Mouse (Mus musculus): ENCODE data around the gene Hmx1. TPM values are rescaled to one million over a fixed set of nuclear protein-coding genes. Genes with fewer than 3 reads are reported as not detected.

The Hmx1 gene
- polyA plus RNA-seq, 2 experiments = not detected

GRCm38 (mm10) chr5:35397642-35398309 lies 8.9 kb downstream of the Hmx1 start:
- Histone ChIP-seq H3K27ac (no peak overlapping the region), H3K4me1 (replicated peaks; ENCODE audit: control insufficient read depth in 2 of 2, insufficient read depth in 2 of 2, low read length in 1 of 2) (no peaks in the 10 kb centered on the region), H3K4me3 (ENCODE audit: insufficient read depth in 1 of 2, low read depth in 2 of 2, low read length in 2 of 2) (no peak overlapping the region), H3K36me3 (replicated peaks; ENCODE audit: control insufficient read depth, insufficient read depth, low read depth) (no peaks in the 10 kb centered on the region), H3K9me3 (ENCODE audit: control insufficient read depth, low read length) (no peaks in the 10 kb centered on the region), H3K9ac (replicated peaks) (no peak overlapping the region), H3K4me2 (ENCODE audit: low read depth) (no peak overlapping the region), H3K27me3 (ENCODE audit: control insufficient read depth, insufficient read depth, low read length) (peaks cover 89% of the 10 kb centered on the region)
- DNase-seq (ENCODE audit: low read depth in 3 of 3, low spot score in 3 of 3) (no peak), ATAC-seq (ENCODE audit: insufficient read depth) (no peak)
- no peak for TF ChIP-seq EP300 (IDR thresholded peaks at IDR 0.05; ENCODE audit: low read depth)
- no peak for TF ChIP-seq CTCF (IDR thresholded peaks at IDR 0.05; ENCODE audit: low read depth)
- 2% methylated on average over 51 of the region's 52 CpGs for WGBS (ENCODE audit: insufficient replicate concordance)

- WGBS (ENCODE audit: insufficient replicate concordance) = 3% methylated on average over 14 of the region's 14 CpGs
- Histone ChIP-seq H3K4me2 (ENCODE audit: low read depth) (no peak overlapping the region), H3K9ac (replicated peaks) (no peak overlapping the region), H3K36me3 (replicated peaks; ENCODE audit: control insufficient read depth, insufficient read depth, low read depth) (no peaks in the 10 kb centered on the region), H3K4me1 (replicated peaks; ENCODE audit: control insufficient read depth in 2 of 2, insufficient read depth in 2 of 2, low read length in 1 of 2) (no peaks in the 10 kb centered on the region), H3K27ac (no peak overlapping the region), H3K4me3 (ENCODE audit: insufficient read depth in 1 of 2, low read depth in 2 of 2, low read length in 2 of 2) (no peak overlapping the region), H3K9me3 (ENCODE audit: control insufficient read depth, low read length) (no peaks in the 10 kb centered on the region), H3K27me3 (ENCODE audit: control insufficient read depth, insufficient read depth, low read length) (peaks cover 84% of the 10 kb centered on the region)
- DNase-seq (ENCODE audit: low read depth in 3 of 3, low spot score in 3 of 3) (no peak), ATAC-seq (ENCODE audit: insufficient read depth) (no peak)
- no peak for TF ChIP-seq EP300 (IDR thresholded peaks at IDR 0.05; ENCODE audit: low read depth)
- no peak for TF ChIP-seq CTCF (IDR thresholded peaks at IDR 0.05; ENCODE audit: low read depth)
These were observed 9.5 kb downstream of the Hmx1 start for GRCm38 (mm10) chr5:35398310-35398910.

GRCm38 (mm10) chr5:35399061-35399460 lies 10.2 kb downstream of the Hmx1 start:
- no peak for ATAC-seq (ENCODE audit: insufficient read depth)
- Histone ChIP-seq H3K27ac (no peak overlapping the region), H3K9me3 (ENCODE audit: control insufficient read depth, low read length) (no peaks in the 10 kb centered on the region), H3K4me1 (replicated peaks; ENCODE audit: control insufficient read depth in 2 of 2, insufficient read depth in 2 of 2, low read length in 1 of 2) (no peaks in the 10 kb centered on the region), H3K4me3 (ENCODE audit: insufficient read depth in 1 of 2, low read depth in 2 of 2, low read length in 2 of 2) (no peak overlapping the region), H3K27me3 (ENCODE audit: control insufficient read depth, insufficient read depth, low read length) (peaks cover 80% of the 10 kb centered on the region), H3K9ac (replicated peaks) (no peak overlapping the region), H3K36me3 (replicated peaks; ENCODE audit: control insufficient read depth, insufficient read depth, low read depth) (no peaks in the 10 kb centered on the region), H3K4me2 (ENCODE audit: low read depth) (no peak overlapping the region)
- DNase-seq (ENCODE audit: low read depth in 3 of 3, low spot score in 3 of 3) = no peak
- TF ChIP-seq EP300 (IDR thresholded peaks at IDR 0.05; ENCODE audit: low read depth) = no peak
- no peak for TF ChIP-seq CTCF (IDR thresholded peaks at IDR 0.05; ENCODE audit: low read depth)
- WGBS (ENCODE audit: insufficient replicate concordance) = 4% methylated on average over 7 of the region's 7 CpGs

- Histone ChIP-seq H3K9ac (replicated peaks) (no peak overlapping the region), H3K4me2 (ENCODE audit: low read depth) (no peak overlapping the region), H3K4me3 (ENCODE audit: insufficient read depth in 1 of 2, low read depth in 2 of 2, low read length in 2 of 2) (no peak overlapping the region), H3K36me3 (replicated peaks; ENCODE audit: control insufficient read depth, insufficient read depth, low read depth) (no peaks in the 10 kb centered on the region), H3K4me1 (replicated peaks; ENCODE audit: control insufficient read depth in 2 of 2, insufficient read depth in 2 of 2, low read length in 1 of 2) (no peaks in the 10 kb centered on the region), H3K9me3 (ENCODE audit: control insufficient read depth, low read length) (no peaks in the 10 kb centered on the region), H3K27ac (no peak overlapping the region), H3K27me3 (ENCODE audit: control insufficient read depth, insufficient read depth, low read length) (peaks cover 74% of the 10 kb centered on the region)
- ATAC-seq (ENCODE audit: insufficient read depth) (no peak), DNase-seq (ENCODE audit: low read depth in 3 of 3, low spot score in 3 of 3) (no peak)
- no peak for TF ChIP-seq EP300 (IDR thresholded peaks at IDR 0.05; ENCODE audit: low read depth)
- TF ChIP-seq CTCF (IDR thresholded peaks at IDR 0.05; ENCODE audit: low read depth) = no peak
- 3% methylated on average over 48 of the region's 48 CpGs for WGBS (ENCODE audit: insufficient replicate concordance)
These were observed 10.9 kb downstream of the Hmx1 start for GRCm38 (mm10) chr5:35399704-35400320.

GRCm38 (mm10) chr5:35401240-35401639 lies 12.3 kb downstream of the Hmx1 start:
- DNase-seq (ENCODE audit: low read depth in 3 of 3, low spot score in 3 of 3) = no peak
- no peaks in the 10 kb centered on the region for H3K4me1 ChIP-seq (replicated peaks; ENCODE audit: control insufficient read depth in 2 of 2, insufficient read depth in 2 of 2, low read length in 1 of 2)
- H3K9ac ChIP-seq (replicated peaks) = no peak overlapping the region
- no peaks in the 10 kb centered on the region for H3K36me3 ChIP-seq (replicated peaks; ENCODE audit: control insufficient read depth, insufficient read depth, low read depth)
- no peak for ATAC-seq (ENCODE audit: insufficient read depth)
- no peak overlapping the region for H3K4me3 ChIP-seq (ENCODE audit: insufficient read depth in 1 of 2, low read depth in 2 of 2, low read length in 2 of 2)
- H3K27me3 ChIP-seq (ENCODE audit: control insufficient read depth, insufficient read depth, low read length) = peaks cover 60% of the 10 kb centered on the region
- TF ChIP-seq EP300 (IDR thresholded peaks at IDR 0.05; ENCODE audit: low read depth) (no peak), CTCF (IDR thresholded peaks at IDR 0.05; ENCODE audit: low read depth) (no peak)
- H3K4me2 ChIP-seq (ENCODE audit: low read depth) = no peak overlapping the region
- H3K9me3 ChIP-seq (ENCODE audit: control insufficient read depth, low read length) = no peaks in the 10 kb centered on the region
- no peak overlapping the region for H3K27ac ChIP-seq
- 4% methylated on average over 8 of the region's 8 CpGs for WGBS (ENCODE audit: insufficient replicate concordance)
